Mouse (Mus musculus) liver, adult 2 months (tissue): ENCODE measurements around the gene Hmga2.

ENCODE experiments used
- CTCF ChIP-seq: fragments of 200-500 bp; IDR thresholded peaks from 2 replicates; pipeline ENCODE4 v1.5.1; 2011; ENCODE audit warnings: low read depth, low read length, control low read depth
- POLR2A ChIP-seq: fragments of 200-500 bp; IDR thresholded peaks from 2 replicates; pipeline ENCODE4 v1.6.1; 2011; ENCODE audit warnings: low read length, control low read depth; ENCODE audit not compliant: insufficient read depth; ENCODE audit errors: extremely low read depth

GRCm38 (mm10) chr10:120365380-120366172 is 110.7 kb downstream of the Hmga2 start:
- TF ChIP-seq CTCF (no peak), POLR2A (no peak)
